Mouse (Mus musculus): Measurements from ENCODE around the gene Plpp3.
A peak's percentile ranks its signal among the peaks of the same experiment; 100 is the strongest.

The Plpp3 gene

DNA sequence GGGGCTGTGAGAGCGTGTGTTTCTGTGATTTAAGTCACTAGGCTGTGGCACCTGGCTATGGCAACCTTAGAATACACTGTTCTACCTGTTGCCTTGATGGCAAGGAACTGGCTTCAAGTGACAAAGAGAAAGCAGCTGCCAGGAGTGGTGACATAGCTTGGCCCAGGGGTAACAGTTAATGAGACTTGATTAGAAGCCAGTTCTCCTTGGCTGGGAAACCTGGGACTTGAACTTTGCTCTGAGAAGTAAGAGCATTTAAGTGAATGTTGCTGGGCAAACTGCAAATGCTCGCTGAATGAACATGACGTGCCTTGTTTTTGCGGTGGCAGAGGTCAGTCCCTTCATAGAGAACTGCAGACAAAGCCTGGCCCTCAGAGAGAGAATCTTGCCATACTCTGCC, 122.7 kb downstream of the Plpp3 start:
- peak in 1 of 2 experiments; percentile 61 for DNase-seq (ENCODE audit: inconsistent age in 2 of 2, low spot score in 1 of 2)

- DNase-seq (ENCODE audit: inconsistent age in 2 of 2, low spot score in 1 of 2) = no peak
Measured at GRCm38 (mm10) chr4:105281751-105282231, 124.6 kb downstream of the Plpp3 start.
